Mouse (Mus musculus): Measurements from ENCODE around the gene Eif4a3.
"Not testable (repeated sequence)": the region's sequence is repeated elsewhere in the genome, so short reads cannot be mapped to it uniquely, and the experiment has no call there.

DNA sequence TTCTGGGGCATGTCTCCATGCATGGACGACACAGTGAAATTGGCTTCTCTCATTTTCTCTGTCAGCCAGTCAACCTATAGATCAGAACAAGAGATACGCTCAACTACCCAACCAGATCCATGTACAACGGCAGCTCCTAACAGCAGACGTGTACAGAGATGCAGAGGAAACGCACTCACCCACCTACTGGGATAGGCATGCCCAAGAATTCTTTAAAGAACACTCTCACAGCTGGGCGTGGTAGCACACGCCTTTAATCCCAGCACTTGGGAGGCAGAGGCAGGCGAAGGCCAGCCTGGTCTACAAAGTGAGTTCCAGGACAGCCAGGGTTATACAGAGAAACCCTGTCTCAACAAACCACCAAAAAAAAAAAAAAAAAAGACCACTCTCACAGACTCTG is 7.0 kb downstream of the Eif4a3 start:
- not testable (repeated sequence) for TF ChIP-seq MAX (IDR thresholded peaks at IDR 0.05); CEBPB (IDR thresholded peaks at IDR 0.05; ENCODE audit: low read depth); CTCF (IDR thresholded peaks at IDR 0.05; ENCODE audit: control insufficient read depth, insufficient read depth, insufficient read length); FOSL1 (IDR thresholded peaks at IDR 0.05; ENCODE audit: insufficient read depth, low read length, poor library complexity, severe bottlenecking)
